Mouse (Mus musculus) monocyte, adult 2 months (primary cell): ENCODE results near the gene Scube2.

ENCODE experiments used
- DNase-seq, 2 experiments: peaks; one replicate each; pipeline ENCODE4 v3.0.0; 2022; ENCODE audit warnings: low spot score in 2 of 2, low read depth in 1 of 2

Scube2 gene

DNA sequence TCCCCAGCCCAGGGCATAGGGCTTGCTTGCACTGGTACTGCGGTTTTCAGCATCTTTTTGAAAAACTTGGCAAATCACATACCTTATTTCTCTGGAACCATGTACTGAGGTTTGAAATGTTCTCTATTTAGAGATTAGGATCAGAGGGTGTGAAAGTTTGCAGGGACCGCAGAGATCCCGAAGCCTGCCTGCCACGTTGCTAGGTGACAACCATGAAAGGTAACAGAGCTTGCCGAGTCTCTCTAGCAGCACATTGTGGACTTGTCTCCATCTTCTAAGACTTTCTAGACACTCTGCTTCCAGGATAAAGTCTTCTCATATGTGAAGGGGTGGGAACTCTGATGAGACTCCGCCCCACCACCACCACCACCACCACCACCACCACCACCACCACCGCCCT is 13.5 kb downstream of the Scube2 start:
- no peak for DNase-seq

DNA sequence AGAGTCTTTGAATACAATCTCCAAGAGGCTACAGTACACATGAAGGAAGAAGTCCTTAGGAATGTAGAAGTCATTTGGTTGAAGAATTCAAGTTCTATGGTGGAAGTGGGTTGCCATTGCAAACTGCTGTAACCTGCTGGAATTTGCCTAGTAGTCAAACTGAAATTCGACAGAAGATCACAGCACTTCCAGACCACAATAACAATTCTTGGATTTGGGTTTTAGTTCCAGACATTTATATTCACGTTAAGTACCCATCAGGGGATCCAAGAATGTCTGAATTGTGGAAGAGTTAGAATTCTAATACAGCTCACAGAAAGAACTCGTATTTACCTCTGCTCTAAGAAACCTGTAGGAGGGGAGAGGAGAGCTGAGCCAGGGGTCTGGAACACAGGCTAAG is 14.9 kb downstream of the Scube2 start:
- no peak for DNase-seq

DNA sequence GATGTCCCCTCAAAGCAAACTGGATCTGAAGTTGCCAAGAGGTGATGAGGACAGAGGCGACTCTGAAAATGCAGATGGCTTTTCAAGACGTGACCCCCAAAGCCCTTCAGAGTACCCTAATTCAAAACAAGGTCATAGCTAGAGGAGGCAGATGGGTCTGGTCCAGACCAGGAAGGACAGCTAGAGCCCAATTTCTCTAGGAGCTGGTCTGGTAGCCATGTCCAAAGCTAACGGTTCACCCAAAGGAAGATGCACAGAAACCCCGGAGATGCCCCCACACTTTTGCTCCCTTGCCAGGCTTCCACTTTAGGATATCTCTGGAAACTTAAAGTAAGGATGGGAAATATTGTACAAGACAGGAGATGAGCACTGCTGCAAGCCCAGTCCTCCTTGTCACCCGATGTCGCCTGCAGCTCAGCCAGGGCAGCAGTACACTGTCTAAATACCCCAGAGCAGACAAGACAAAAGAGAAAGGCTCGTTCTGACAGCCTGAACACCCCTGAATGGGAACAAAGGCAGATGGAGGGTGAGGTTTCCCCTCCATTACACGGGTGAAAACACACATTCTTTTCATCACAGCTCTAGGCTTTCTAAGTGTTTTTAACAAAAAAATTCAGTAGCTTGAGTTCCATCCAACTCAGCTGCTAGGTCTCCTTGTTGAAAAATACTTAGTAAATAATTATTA is 15.6 kb downstream of the Scube2 start:
- DNase-seq = no peak

DNA sequence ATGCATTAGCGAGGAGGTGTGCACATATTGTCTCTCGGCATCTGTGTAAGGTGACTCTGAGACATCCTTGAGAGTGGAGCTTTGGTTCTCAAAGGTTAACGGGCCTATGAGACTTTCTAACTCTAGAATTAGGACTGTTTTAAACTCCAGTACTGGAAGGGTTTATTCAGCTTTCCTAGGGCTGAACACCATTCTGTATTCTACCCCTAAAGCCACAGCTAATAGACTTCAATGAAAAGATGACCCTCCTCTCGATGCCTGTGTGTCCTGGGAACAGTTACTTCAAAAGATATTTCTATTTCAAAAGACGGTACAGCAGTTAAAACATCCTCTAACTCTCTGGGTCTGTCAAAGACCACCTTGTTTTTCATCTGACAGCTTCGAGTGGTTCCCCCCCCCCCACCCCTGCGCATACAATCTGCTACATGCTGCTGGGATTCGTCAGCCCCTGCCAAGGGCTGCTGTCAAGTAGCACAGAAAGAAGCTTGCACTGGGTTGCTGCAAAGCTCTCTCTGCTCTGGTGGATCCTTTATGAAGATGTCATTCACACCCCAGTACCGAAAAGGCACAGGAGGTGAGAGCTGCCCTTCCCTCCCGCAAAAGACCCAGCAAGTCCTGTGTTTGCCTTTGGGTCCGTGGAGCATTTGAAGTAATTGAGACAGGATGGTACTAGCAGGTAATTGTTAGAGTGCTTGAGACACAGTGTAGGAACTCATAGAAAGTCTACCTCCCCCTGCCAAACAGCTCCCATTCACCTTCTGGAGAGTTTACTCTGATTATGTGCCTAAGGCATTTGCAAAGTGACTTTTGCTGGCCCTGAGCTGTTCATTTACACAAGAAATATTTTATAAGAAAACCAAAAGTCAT is 16.4 kb downstream of the Scube2 start:
- DNase-seq = no peak

DNA sequence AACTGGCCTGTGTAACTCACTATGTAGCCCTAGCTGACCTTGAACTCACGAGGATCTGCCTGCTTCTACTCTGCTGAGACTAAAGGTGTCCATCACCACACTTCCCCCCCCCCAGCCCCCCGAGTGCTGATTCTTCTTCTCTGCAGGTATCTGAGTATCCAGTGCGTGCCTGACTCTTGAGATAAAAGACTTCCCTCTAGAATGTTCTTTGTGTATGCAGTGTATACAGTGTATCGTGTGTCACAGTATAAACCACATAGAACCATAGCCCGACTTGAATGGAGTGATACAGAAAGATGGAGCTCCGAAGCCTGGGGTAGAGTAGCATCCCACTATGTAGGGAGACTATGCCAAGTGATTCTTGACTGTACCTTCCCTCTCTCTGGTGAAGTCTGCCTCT is 21.4 kb downstream of the Scube2 start:
- no peak for DNase-seq

DNA sequence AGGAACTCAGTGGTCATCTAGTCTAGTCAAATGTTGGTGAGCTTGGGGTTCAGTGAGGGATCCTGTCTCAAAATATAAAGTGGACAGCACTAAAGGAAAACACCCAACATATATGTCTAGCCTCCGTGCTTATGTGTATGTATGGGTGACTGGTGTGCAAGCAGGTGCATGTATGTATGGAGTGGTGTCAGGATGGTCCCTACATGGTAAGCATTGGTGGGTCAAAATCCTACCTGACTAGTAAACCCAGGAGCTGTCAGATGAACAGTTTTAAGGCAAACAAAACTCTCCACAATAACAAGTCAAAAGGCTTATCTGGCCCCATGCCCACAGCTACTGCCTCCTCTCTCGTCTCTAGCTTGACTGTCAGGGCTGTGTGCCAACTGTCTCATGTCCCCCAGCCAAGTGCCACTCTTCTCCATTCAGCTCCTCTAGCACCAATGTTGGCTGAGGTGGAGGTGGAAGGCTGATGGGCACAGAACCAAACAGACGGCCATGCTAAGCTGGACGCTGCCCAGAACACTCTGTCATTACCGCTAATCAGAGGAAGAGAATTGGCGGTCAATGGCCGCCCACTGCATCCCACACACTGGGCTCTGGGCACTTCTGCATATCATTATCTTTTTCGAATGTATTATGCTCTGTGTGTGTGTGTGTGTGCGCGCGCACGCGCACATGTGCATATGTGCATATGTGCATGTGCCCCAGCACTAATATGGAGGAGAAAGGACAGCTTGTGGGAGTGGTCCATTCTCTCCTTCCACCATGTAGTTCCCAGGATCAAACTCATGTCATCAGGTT is 23.7 kb downstream of the Scube2 start:
- DNase-seq = no peak

DNA sequence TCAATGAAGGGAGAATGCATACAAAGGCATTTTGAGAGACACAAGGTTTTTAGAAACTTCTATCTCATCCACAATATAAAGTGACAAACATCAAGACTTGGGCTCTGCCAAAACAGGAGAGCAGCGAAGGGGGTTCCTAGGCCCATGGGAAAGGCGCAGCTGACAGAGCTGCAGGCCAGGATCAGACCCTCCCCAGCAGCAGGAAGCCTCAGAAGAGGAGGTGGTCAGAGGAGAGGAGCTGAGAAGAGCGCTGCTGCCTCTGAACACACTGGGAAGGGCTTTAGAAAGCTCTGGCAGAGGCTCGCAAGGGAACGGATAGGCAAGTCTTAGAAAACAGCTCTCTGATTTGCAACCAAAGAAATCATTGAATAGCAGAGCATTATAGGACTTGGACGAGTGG is 24.4 kb downstream of the Scube2 start:
- DNase-seq = no peak

DNA sequence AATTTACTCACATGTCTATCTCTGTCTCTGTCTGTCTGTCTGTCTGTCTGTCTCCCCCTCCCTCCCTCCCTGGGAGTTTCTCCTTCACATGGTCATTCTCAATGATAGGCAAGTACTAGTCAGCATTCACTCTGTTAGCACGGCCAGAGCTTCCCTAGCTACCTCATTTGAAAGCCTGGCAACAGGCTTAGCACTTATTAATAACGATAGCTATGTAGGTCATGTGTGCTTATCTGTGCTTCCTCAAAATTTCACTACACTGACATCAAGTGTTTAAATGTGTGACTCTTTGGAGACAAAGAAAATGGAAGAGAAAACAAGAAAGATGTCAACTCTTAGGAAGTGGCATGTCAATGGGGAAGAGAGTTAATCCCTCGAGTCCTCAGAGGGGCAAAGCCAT is 26.9 kb downstream of the Scube2 start:
- DNase-seq = no peak

DNA sequence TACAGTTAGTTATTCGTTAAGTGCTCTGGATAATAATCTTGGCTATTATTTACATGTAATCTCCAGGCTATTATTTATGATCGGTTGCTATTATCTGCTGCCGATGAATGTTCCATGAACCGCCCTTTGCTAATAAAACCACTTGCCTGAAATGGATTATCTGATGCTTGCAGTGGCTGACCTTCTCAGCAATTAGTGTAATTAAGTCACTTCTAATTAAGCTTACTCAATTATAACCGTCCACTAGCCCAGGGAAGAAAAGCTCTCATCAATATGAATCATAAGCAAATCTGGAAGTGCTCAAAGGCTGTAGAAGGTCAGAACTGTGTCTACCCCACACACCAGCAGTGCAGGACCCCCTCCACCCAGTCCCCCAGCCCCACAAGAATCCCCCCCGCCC is 27.8 kb downstream of the Scube2 start:
- DNase-seq = no peak

DNA sequence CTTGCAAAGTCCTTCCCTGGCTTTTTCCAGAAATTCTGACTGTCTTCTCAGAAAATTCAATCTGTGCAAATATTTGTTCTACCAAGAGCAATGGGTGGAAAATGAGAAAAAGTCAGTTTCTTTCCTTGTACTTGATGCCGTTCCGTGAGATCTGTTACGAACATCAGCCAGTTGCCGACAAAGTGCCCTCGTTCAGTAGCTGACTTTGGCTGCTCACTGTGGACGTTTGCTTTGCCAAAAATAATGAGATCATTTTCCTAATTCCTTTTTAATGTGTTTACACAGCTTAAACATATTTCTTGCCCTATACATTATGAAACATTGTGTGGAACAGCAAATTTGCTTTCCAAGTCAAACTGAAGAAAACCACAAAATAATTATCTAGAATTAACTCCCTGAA is 30.6 kb downstream of the Scube2 start:
- DNase-seq = no peak

DNA sequence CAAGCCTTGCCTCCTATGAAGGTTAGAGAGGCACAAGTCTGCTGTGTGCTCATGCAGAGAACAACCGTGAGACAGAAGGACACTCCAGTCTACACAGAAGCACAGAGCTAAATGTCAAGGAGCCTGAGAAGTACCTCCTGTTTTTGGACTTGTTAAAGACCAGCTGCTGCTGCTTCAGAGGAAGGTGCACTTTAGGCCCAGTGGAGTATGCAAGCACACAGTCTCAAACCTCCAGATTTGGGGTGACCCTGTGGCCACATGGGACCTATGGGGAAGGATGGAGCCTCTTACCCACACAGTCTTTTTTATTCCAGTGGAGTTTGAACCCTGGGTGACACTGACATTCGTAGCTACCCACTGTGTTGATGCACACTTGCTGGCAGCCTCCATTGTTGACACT is 34.1 kb downstream of the Scube2 start:
- no peak for DNase-seq

DNA sequence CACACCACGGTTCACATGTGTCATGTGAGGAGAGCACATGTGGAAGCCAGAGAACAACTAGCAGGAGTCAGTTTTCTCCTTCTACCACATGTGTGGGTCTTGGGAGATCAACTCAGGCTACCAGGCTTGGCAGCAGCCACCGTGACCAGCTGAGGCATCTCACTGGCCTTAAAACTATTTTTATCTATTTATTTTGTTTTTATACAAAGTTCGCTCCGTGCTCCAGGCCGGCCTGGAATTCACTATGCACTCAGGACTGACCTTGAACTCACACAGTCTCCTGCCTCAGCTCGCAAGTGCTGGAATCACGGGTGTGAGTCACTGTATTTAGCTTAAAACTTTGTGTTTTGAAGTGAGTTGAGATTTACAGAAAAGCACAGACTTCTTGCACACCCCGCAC is 38.6 kb downstream of the Scube2 start:
- no peak for DNase-seq

DNA sequence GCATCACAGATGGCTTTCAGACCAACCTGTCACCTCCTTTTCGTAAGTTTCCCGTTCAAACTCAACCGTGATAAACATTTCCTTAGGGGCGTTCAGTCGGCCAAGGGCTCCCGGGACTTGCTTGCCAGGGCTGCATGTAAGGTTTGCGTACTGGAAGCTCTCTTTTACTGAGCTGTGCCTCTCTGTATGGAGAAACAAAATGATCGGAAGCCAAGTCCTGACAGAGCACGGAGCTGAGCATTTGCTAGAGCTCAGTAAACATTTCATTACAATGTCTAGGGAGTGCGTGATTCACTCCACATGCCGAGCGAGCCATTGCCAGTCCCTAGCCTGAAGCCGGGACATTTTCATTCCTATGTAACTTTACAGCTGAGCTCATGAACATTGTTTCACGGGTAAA is 40.2 kb downstream of the Scube2 start:
- no peak for DNase-seq

DNA sequence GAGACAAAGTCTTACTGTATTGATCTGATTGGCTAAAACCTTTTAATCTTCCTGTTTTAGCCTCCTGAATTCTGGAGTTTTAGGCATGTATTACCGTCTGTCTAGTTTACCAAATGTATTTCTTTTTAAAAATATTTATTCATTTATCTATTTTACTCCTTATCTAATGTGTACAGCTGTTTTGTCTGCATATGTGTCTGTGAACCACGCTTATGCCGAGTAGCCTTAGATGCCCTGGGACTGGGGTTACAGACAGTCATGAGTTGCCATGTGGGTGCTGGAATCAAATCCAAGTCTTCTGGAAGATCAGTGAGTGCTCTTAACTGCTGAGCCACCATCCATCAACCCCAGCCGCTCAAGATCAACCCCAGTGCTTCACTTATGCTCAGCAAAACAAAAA is 46.9 kb downstream of the Scube2 start:
- DNase-seq = no peak

DNA sequence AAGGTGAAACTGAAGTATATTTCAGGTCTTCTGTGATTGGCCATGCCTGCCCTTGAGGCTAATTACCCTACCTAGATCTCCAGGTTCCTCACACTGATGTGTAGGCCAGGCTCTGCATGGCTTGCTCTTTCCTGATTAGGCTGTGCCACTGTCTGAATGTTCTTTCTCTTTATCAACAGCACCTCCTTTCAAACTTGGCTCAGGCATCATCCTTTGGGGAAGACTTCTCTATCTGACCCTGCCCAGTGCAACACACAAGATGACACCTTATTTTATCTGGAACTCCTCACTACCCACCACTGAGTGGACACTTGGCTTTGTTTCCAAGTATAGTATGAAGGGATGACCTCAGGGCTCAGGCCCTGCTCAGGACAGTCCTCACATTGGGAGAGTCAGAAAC is 47.5 kb downstream of the Scube2 start:
- no peak for DNase-seq

DNA sequence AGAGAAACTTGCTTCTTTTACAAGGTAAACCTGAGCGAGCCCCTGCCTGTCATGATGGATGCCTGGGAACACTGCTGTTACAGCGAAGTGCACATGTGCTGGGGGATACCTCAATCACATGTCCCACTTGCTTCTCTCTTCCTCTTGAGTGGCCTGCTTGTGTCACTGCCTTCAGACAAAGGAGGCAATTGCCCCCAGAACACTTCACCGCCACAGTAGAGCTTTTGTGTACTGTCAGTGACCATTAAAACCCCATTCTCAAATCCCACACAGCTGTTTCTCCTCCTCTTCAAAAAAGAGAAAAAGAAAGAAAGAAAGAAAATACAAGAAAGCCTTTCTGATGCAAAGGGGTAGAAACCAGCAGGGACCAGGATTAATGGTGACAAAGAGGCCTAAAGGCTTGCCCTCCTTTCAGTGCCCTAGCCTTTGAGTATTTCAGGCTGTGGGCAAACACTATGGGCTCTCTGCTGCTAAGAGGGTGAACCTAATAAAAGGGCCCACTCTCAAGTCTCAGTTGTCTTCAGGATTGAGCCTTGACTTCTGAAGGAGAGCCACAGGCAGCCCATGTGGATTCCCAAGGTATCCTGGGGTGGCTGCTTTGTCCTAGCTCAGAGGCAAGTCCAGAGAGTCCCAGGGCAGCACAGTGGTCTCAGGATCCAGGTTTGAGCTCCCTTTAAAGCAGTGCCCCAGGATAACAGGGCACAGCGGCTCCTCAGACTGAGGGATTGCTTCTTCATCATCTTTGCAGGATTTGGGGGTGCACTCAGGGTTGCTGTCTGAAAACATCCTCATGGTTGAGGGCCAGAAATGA is 51.9 kb downstream of the Scube2 start:
- DNase-seq = no peak

DNA sequence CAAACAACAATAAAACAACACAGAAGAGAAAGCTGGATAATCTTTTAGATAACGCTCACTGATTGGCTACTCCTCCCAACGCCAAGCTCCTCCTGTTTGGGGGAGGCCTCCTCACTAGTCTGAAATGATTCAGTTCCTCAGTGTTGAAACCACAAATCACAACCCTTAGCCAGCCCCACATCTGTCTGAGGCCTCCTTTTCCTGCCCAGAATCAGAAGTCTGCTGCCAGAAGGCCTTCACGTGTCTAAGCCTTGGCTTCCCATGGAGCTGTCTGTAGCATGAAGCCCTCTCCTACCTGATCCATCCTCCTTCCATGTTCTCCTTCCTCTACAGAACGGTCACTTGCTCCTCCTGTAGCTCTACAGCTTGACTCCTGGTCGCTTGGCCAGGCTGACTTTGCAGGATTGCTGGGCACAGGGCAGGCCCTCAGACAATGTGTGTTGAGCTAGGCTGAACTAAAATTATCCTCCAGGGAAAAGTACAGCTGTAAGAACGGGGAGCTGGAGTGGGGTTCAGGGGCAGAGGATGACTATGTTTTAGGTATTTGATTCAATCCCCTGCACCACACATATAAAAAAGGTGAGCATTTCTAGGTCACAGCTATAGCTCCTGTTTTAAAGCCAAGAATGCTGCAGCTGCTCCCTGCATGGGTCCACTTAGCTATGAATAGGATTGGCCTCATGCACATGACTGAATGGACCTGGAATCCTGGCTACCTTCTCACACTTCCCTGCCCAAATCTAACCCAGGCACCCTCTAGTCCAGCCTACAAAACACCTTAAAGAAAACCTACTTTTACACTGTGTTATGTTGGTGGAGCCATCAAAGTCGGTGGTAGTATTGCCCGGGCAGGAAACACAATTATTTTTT is 57.6 kb downstream of the Scube2 start:
- no peak for DNase-seq

DNA sequence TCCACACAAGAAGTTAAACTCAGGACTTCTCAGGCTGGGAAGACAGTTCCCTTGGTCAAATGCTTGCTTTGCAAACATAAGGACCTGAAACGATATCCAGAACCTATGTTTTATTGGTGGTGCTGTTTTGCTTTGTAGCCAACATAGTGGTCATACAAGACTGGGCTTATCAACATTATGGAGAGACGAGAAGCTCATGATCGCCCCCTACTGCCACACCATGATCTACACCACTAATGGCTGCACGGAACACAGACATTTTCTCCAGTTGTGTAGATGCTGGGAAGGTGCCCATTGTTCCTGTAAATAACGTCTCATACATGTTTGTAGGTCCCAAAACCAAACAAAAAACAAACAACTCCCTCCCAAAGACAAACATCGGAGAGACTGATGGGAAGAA is 60.6 kb downstream of the Scube2 start:
- DNase-seq = no peak

DNA sequence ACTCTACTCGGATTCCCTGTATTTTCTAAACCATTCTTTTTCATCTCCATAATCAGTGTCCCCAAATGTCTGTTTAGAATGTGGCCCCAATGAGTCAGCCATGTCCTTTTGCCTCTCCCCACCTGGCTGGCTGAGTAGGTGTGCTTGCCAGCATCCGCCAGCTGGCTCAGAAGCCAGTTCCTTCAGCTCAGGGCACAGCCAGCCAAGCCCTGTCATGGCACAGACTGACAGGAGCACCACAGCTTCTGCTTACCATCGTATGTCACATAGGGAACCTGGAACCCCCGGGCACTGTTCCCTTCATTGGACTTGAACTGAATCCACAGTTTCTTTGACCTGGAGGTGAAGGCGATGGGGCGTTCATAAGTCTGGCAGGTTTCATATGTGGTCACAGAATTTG is 61.1 kb downstream of the Scube2 start:
- no peak for DNase-seq

DNA sequence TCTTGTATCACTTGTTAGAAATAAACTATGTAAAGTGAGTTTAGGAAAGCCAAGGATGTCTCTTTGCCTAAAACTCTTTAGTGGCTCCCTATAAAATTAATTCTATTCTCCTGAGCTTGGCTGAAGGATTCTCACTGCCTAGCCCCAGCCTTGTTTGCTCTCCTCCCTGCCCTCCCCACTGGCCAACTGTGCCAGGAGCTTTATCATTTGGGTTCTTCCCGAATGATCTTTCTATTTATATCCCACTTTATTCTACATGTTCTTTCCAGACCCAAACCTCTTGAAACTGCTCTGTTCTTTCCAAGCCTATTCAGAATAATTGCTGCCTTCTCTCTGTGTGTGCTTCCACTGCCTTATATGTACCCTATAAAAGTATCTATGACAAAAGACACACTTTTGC is 62.0 kb downstream of the Scube2 start:
- no peak for DNase-seq
